Mouse (Mus musculus) heart, embryonic 11.5 days (tissue): ENCODE data around the gene Nudt9. TPM values are rescaled to one million over a fixed set of nuclear protein-coding genes. Genes with fewer than 3 reads are reported as not detected.

Experiments
- microRNA-seq: library from miRNA; unstranded; fragments of <30 nt; microRNA quantifications from one replicate; pipeline ENCODE4, GENCODE M21; 2016; ENCODE audit warnings: borderline number of aligned reads
- polyA plus RNA-seq: library from polyadenylated mRNA; unstranded; fragments of >200 nt; fragmentation: Nextera tagmentation; extraction: Ambion mirVana; gene quantifications from 2 replicates; pipeline ENCODE4 v1.2.1, GENCODE M21; 2014

Nudt9 gene
- polyA plus RNA-seq, 1 experiment from 2014 or later, result 51.8 TPM

Small RNAs within 50 kb of the gene (microRNA-seq; reads per million reads assigned to microRNA genes)
- gene Mir5619, result 3.1 reads per million, percentile 32 among the genes with 10 or more reads in this experiment

Other genes starting within 250 kb of the Nudt9 start
- 6.7 and 10.9 TPM in 2 replicates for gene Klhl8, start 135.0 kb upstream of the Nudt9 start, polyA plus RNA-seq
- gene Hsd17b13, start 68.9 kb upstream of the Nudt9 start, polyA plus RNA-seq, result 0.20 TPM in 1 of 2 replicates, not detected in the other
- 4.2 and 5.3 TPM in 2 replicates for gene Hsd17b11, start 24.4 kb upstream of the Nudt9 start, polyA plus RNA-seq
- not detected in 2 replicates for gene Gm17660, start 31.3 kb downstream of the Nudt9 start, polyA plus RNA-seq
- gene Sparcl1, start 67.4 kb downstream of the Nudt9 start, polyA plus RNA-seq, result 18.2 and 21.8 TPM in 2 replicates
- not detected in 2 replicates for gene Dspp, start 124.4 kb downstream of the Nudt9 start, polyA plus RNA-seq
- not detected in 2 replicates for gene Dmp1, start 156.3 kb downstream of the Nudt9 start, polyA plus RNA-seq